Mouse (Mus musculus): ENCODE measurements at regions not wholly inside any gene's neighbourhood (a gene's known extent, or its start where the extent isn't known, plus 50 kb on each side); places are given as distances from the start of the nearest gene placed in this dataset.

GRCm38 (mm10) chr7:51753062-51753461 is 108.8 kb upstream of the Gas2 start:
- H3K9ac ChIP-seq (replicated peaks; ENCODE audit: low read length) = no peak overlapping the region
- H3K4me1 ChIP-seq (ENCODE audit: insufficient read depth, low read length) = 0 out of 2 replicates have a peak, but pooled peaks cover 3% of the 10 kb centered on the region
- no peak overlapping the region for H3K4me3 ChIP-seq (ENCODE audit: low read length)
- whole genome bisulfite sequencing = 81% methylated on average over 11 of the region's 11 CpGs
- no peak overlapping the region for H3K27ac ChIP-seq (ENCODE audit: low read length)
- peaks cover 43% of the 10 kb centered on the region for H3K27me3 ChIP-seq (ENCODE audit: insufficient read depth, low read length)
- H3K36me3 ChIP-seq (ENCODE audit: insufficient read depth, low read length) = no peaks in the 10 kb centered on the region
- H3K4me2 ChIP-seq (replicated peaks; ENCODE audit: low read depth, low read length) = no peak overlapping the region
- H3K9me3 ChIP-seq (ENCODE audit: low read length) = no peaks in the 10 kb centered on the region
- ATAC-seq (ENCODE audit: low FRiP score, low TSS enrichment) = no peak

- Histone ChIP-seq H3K9me3 (ENCODE audit: low read length) (no peaks in the 10 kb centered on the region), H3K36me3 (ENCODE audit: insufficient read depth, low read length) (no peaks in the 10 kb centered on the region), H3K4me1 (ENCODE audit: insufficient read depth, low read length) (no peaks in the 10 kb centered on the region), H3K4me2 (replicated peaks; ENCODE audit: low read depth, low read length) (no peak overlapping the region), H3K9ac (replicated peaks; ENCODE audit: low read length) (no peak overlapping the region), H3K27me3 (ENCODE audit: insufficient read depth, low read length) (peaks cover 48% of the 10 kb centered on the region), H3K4me3 (ENCODE audit: low read length) (no peak overlapping the region), H3K27ac (ENCODE audit: low read length) (no peak overlapping the region)
- peak; percentile 97 for ATAC-seq (ENCODE audit: low FRiP score, low TSS enrichment)
- 18% methylated on average over 13 of the region's 13 CpGs for WGBS
Observed at GRCm38 (mm10) chr7:51754208-51754888, 107.5 kb upstream of the Gas2 start.

DNA sequence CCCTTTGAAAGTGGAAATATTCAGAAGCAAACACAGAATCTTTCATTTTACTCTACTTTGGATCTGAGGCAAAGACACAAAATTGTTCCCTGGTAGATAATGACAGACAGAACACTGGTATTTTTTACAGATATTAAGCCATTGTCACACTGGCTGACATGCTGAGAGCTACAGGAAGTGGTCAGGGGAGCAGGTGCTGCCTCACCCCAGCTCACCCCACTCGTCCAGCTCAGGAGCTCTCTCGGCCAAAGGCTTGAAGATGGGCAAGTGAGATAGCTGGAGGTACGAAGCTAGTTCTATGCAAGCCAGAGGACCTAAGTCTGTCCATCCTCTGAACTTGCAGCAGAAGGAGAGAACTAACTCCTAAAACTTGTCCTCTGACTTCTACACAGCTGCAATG is 105.6 kb upstream of the Gas2 start:
- Histone ChIP-seq H3K36me3 (ENCODE audit: insufficient read depth, low read length) (no peaks in the 10 kb centered on the region), H3K4me2 (replicated peaks; ENCODE audit: low read depth, low read length) (no peak overlapping the region), H3K4me3 (ENCODE audit: low read length) (no peak overlapping the region), H3K4me1 (ENCODE audit: insufficient read depth, low read length) (no peaks in the 10 kb centered on the region), H3K9me3 (ENCODE audit: low read length) (no peaks in the 10 kb centered on the region), H3K27me3 (ENCODE audit: insufficient read depth, low read length) (peaks cover 49% of the 10 kb centered on the region), H3K9ac (replicated peaks; ENCODE audit: low read length) (no peak overlapping the region), H3K27ac (ENCODE audit: low read length) (no peak overlapping the region)
- no peak for ATAC-seq (ENCODE audit: low FRiP score, low TSS enrichment)
- 34% methylated on average over 3 of the region's 3 CpGs for WGBS

- no peak overlapping the region for H3K4me3 ChIP-seq (ENCODE audit: low read length)
- H3K4me1 ChIP-seq (ENCODE audit: insufficient read depth, low read length) = no peaks in the 10 kb centered on the region
- no peak overlapping the region for H3K9ac ChIP-seq (replicated peaks; ENCODE audit: low read length)
- H3K9me3 ChIP-seq (ENCODE audit: low read length) = no peaks in the 10 kb centered on the region
- ATAC-seq (ENCODE audit: low FRiP score, low TSS enrichment) = no peak
- no peak overlapping the region for H3K27ac ChIP-seq (ENCODE audit: low read length)
- H3K27me3 ChIP-seq (ENCODE audit: insufficient read depth, low read length) = peaks cover 36% of the 10 kb centered on the region
- WGBS = 64% methylated on average over 3 of the region's 3 CpGs
- no peak overlapping the region for H3K4me2 ChIP-seq (replicated peaks; ENCODE audit: low read depth, low read length)
- no peaks in the 10 kb centered on the region for H3K36me3 ChIP-seq (ENCODE audit: insufficient read depth, low read length)
Observed at GRCm38 (mm10) chr7:51759536-51760153, 102.2 kb upstream of the Gas2 start.

DNA sequence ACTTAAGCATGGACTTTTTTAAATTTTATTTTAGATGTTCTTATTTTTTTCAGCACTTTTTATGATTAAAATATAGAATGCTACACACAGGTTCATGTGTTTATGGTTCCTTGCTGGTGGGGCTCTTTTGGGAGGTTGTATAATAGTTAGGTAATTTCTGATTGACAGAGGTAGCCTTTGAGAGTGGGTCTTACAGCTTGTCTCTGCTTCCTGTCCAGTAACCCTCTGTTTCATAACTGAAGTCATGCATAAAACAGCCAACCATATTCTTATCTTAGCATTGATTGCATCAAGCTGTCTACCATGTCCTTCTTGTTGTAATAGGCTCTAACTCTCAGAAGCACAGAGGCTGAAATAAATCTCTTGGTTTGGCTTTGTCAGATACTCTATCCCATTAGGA is 94.7 kb upstream of the Gas2 start:
- H3K4me3 ChIP-seq (ENCODE audit: low read length) = no peak overlapping the region
- no peak overlapping the region for H3K4me2 ChIP-seq (replicated peaks; ENCODE audit: low read depth, low read length)
- no peak overlapping the region for H3K9ac ChIP-seq (replicated peaks; ENCODE audit: low read length)
- H3K9me3 ChIP-seq (ENCODE audit: low read length) = no peaks in the 10 kb centered on the region
- 0 out of 2 replicates have a peak, but pooled peaks cover 6% of the 10 kb centered on the region for H3K27me3 ChIP-seq (ENCODE audit: insufficient read depth, low read length)
- no peak for ATAC-seq (ENCODE audit: low FRiP score, low TSS enrichment)
- no peaks in the 10 kb centered on the region for H3K4me1 ChIP-seq (ENCODE audit: insufficient read depth, low read length)
- no peak overlapping the region for H3K27ac ChIP-seq (ENCODE audit: low read length)
- H3K36me3 ChIP-seq (ENCODE audit: insufficient read depth, low read length) = no peaks in the 10 kb centered on the region

DNA sequence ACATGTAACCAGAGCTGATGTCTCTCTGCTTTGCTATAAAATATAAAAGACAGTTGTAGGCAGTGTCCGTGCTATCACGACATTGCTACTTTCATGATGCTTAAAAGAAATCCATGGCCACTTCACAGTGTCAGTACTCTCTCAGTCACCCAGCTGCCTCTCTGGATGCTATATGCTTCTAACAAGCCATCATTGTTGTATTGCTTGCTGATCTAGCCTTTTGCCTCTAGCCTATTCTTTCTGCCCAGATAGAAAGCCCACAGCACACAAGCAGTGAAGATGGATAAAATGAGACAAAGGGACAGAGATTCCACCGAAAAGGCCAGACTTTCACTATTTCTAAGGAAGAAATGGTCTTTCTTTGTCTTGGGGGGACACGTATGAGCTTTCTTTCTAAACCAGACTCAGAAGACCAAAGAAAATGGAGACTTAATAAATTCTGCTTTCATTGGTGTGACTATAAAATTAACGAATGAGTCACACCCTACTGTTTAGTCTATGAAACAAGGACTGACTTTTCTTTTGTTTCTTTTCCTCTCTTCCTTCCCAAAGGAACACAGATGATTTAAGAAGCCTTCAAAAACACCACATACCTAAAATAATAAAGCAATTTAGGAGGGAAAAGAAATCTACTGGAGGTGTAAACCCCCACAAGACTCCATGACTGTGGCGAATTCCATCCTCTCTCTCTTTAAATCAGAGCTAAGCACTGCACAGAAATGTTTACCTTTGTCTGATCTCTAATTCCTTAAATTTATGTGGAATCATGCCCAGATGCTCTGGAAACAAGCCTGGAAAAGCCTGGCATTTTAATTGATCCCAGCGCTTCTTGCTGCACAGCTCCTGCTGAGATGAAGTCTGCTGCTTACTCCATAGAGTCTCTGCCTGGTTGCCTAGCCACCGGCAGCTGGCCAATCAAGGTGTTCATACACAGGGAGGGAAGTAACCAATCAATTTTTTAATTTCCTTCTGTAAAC is 89.6 kb upstream of the Gas2 start:
- Histone ChIP-seq H3K9ac (replicated peaks; ENCODE audit: low read length) (no peak overlapping the region), H3K9me3 (ENCODE audit: low read length) (no peaks in the 10 kb centered on the region), H3K4me3 (ENCODE audit: low read length) (no peak overlapping the region), H3K4me2 (replicated peaks; ENCODE audit: low read depth, low read length) (no peak overlapping the region), H3K27ac (ENCODE audit: low read length) (no peak overlapping the region), H3K4me1 (ENCODE audit: insufficient read depth, low read length) (no peaks in the 10 kb centered on the region), H3K36me3 (ENCODE audit: insufficient read depth, low read length) (no peaks in the 10 kb centered on the region), H3K27me3 (ENCODE audit: insufficient read depth, low read length) (0 out of 2 replicates have a peak, but pooled peaks cover 4% of the 10 kb centered on the region)
- WGBS = 57% methylated on average over 8 of the region's 8 CpGs
- no peak for ATAC-seq (ENCODE audit: low FRiP score, low TSS enrichment)

DNA sequence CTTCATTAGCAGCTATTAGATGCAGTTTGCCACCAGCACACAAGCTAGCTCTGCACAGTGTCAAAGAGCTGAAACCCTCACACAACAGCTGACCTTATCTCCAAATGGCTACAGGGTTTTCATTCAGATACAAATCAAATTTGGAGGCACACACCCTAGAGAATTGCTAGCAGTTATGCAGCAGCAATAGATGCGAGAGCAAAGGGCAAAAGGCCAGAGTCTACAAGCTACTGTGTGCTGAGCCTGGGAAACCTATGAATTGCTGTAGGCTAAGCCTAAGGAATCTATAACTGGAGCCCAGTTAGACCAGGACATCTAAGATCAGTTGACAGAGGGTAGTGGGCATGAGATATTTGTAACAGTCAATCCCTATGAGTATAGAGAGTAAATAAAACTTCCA is 85.8 kb upstream of the Gas2 start:
- no peak for ATAC-seq (ENCODE audit: low FRiP score, low TSS enrichment)
- Histone ChIP-seq H3K9me3 (ENCODE audit: low read length) (no peaks in the 10 kb centered on the region), H3K27me3 (ENCODE audit: insufficient read depth, low read length) (0 out of 2 replicates have a peak, but pooled peaks cover 4% of the 10 kb centered on the region), H3K4me3 (ENCODE audit: low read length) (no peak overlapping the region), H3K4me2 (replicated peaks; ENCODE audit: low read depth, low read length) (no peak overlapping the region), H3K9ac (replicated peaks; ENCODE audit: low read length) (no peak overlapping the region), H3K27ac (ENCODE audit: low read length) (no peak overlapping the region), H3K4me1 (ENCODE audit: insufficient read depth, low read length) (no peaks in the 10 kb centered on the region), H3K36me3 (ENCODE audit: insufficient read depth, low read length) (no peaks in the 10 kb centered on the region)
- 50% methylated on average over 1 of the region's 1 CpGs for WGBS

DNA sequence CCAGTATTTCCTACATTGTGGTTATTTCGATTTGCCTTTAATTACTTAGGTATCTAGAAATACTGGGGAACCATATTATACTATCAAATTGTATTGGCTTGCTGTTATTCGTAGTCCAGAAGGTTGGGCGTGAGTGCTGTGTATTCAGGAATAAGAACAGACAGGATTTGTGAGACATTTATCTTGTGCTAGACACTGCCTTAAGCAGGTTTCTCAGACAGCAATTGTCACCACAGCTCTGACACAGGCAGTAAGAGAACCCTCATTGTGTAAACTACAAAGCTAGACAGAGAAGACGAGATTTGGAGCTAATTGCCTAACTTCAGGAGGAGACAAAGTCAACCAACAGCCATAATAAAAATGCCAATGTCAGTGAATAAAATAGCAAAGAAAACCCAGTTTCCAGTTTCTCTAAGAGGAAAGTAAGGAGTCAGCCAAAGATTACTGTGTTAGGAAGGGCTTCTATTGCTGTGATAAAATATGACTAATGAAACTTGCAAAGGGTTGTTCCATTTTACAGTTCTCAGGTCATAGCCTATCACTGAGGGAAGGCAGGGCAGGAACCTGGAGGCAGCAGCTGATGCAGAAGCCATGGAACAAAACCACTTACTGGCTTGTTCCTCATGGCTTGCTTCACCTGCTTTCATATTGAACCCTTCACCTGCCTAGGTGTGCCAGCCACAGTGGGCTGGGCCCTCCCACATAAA is 78.6 kb upstream of the Gas2 start:
- Histone ChIP-seq H3K4me3 (ENCODE audit: low read length) (no peak overlapping the region), H3K4me2 (replicated peaks; ENCODE audit: low read depth, low read length) (no peak overlapping the region), H3K27ac (ENCODE audit: low read length) (no peak overlapping the region), H3K9me3 (ENCODE audit: low read length) (no peaks in the 10 kb centered on the region), H3K27me3 (ENCODE audit: insufficient read depth, low read length) (no peaks in the 10 kb centered on the region), H3K36me3 (ENCODE audit: insufficient read depth, low read length) (no peaks in the 10 kb centered on the region), H3K9ac (replicated peaks; ENCODE audit: low read length) (no peak overlapping the region), H3K4me1 (ENCODE audit: insufficient read depth, low read length) (no peaks in the 10 kb centered on the region)
- ATAC-seq (ENCODE audit: low FRiP score, low TSS enrichment) = no peak
- 61% methylated on average over 4 of the region's 4 CpGs for WGBS

GRCm38 (mm10) chr7:51783923-51784686 is 77.7 kb upstream of the Gas2 start:
- no peaks in the 10 kb centered on the region for H3K36me3 ChIP-seq (ENCODE audit: insufficient read depth, low read length)
- H3K27me3 ChIP-seq (ENCODE audit: insufficient read depth, low read length) = no peaks in the 10 kb centered on the region
- no peaks in the 10 kb centered on the region for H3K4me1 ChIP-seq (ENCODE audit: insufficient read depth, low read length)
- H3K9me3 ChIP-seq (ENCODE audit: low read length) = no peaks in the 10 kb centered on the region
- no peak overlapping the region for H3K27ac ChIP-seq (ENCODE audit: low read length)
- ATAC-seq (ENCODE audit: low FRiP score, low TSS enrichment) = no peak
- 63% methylated on average over 14 of the region's 14 CpGs for WGBS
- H3K4me3 ChIP-seq (ENCODE audit: low read length) = no peak overlapping the region
- H3K9ac ChIP-seq (replicated peaks; ENCODE audit: low read length) = no peak overlapping the region
- H3K4me2 ChIP-seq (replicated peaks; ENCODE audit: low read depth, low read length) = no peak overlapping the region
